Mouse (Mus musculus) ovary, postnatal 10 days (tissue): ENCODE results near the gene Gm47289.
A peak's percentile ranks its signal among the peaks of the same experiment; 100 is the strongest.

Experiments used
- DNase-seq: peaks from one replicate; pipeline ENCODE4 v3.0.0; 2022; ENCODE audit warnings: low spot score

The Gm47289 gene

DNA sequence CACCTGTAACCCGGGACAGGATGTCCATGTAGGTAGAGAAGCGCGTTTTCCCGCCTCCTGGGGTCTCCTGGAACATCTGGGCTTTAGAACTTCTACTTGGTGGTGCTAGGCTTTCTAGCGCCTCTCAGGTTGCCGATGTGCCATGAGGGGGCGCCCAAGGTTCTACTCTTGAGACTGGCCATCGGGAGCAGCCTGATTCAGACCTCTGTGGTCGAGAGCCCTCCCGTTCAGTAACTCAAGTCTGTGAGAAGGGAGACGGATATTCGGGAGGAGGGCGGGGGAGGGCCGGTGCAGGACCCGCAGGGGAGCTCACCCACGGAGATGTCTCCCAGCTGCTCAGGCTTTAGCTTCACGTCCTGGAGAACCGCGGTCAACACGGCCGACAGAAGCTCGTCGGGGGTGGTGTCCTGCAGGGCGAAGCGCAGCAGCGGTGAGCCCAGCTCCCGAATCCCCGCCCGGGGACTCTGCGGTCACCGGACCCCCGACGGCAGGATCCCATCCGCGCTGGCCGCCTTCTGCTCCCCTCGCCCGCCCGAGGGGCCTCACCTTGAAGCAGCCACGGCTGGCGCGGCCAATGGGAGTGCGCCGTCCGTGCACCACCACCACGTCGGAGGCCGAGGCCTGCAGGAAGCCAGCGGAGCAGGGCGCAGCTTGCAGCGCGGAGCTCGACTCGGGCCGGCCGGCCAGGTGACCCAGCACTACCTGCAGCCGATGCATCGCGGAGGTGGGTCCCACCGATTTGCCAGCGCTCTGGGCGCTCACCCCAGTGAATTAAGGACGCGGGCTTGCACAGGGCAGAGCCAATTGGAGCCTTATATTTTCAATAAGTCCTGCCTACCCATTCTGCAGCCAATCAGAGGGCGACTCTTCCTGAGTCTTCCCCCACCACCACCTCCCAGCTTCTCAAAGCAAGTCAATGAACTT is 2.4 kb upstream of the Gm47289 start, which contains the start of gene Acaa1b:
Gene Acaa1b, minus strand, starts transcription at position 816 of the 924 bp plus-strand sequence.
- peak; percentile 65 for DNase-seq

GRCm38 (mm10) chr9:119160689-119161088 is 1.7 kb downstream of the Gm47289 start:
- no peak for DNase-seq

DNA sequence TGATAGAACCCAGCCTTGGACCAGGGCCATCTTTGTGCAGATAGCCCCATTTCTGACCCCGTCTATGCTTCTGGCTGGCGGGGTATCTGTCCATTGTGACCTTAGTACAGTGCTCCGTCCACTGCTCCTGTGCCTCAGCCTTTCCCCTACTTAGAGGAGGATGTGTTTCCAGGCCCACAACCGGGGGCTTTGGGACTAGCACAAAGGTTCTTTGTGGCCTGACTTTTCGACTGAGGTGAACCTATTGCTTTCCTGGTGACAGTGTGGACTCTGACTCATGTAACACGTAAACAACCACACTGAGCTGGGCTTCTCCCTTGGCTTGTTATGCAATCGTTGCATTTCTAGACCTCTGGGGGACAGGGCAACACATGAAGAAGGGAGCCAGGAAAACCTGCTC is 5.8 kb downstream of the Gm47289 start:
- no peak for DNase-seq

DNA sequence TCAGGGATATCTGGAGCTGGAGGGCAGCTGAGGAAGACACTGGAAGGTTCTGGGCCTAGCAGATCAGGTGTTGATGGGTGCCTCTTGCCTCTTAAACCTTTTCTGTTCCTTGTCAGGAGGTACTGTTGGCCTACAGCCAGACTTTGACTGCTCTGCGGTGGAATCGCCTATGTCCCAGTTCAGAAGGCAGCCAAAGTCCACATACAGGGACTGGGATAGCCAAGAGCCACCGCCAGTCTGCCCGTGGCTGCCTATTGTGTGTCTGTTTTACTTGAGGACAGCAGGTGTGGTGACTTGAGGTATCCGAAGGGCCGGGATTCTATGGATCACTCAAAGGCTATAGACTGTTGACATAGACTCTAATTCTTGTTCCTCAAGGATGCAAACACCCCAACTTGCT is 6.6 kb downstream of the Gm47289 start:
- DNase-seq = no peak

DNA sequence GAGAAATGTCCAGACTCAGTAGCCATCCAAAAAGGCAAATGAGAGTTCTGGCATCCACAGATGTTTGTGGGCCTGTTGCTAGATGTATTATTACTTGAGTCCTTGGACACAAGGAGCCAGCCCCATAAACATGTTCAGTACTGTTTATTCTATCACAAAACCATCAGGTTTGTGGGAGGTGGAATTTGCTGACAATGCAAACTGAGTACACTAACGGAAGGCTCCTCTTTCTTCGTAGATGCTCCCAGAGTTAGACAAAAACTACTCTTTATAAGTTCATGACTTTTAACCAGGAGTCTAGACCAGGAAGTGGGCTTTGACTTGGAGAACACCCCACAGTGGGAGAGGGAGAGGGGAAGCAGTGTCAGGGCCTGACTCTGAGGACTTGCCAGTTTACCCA is 8.6 kb downstream of the Gm47289 start:
- DNase-seq = no peak

- DNase-seq = no peak
Observed at GRCm38 (mm10) chr9:119179292-119179691, 20.3 kb downstream of the Gm47289 start.

DNA sequence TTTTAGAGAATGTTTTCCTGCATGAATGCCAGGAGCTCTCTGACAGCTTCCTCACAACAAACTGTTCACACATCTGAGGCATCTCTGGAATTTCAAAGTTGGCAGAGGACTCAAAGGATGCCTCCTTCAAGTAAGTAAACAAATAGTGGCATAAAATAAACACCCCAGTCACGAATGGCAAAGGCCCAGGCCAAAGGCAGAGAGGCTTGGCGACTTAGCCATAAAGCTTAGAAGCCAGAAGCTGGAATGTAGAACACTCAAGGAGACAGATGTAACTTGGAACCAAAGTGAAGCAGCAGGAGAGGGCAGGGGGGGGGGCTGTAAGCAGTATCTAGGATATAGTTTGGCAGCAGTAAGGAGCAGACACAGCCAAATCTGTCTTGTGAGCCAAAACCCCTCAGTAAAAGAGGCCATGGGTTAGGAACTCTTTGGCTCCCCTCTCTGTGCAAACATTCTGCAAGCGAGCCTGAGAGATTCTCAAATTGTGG is 22.3 kb downstream of the Gm47289 start:
- DNase-seq = no peak

GRCm38 (mm10) chr9:119192202-119192990 is 33.4 kb downstream of the Gm47289 start:
- DNase-seq = no peak

GRCm38 (mm10) chr9:119199151-119199861 is 40.3 kb downstream of the Gm47289 start:
- DNase-seq = no peak

DNA sequence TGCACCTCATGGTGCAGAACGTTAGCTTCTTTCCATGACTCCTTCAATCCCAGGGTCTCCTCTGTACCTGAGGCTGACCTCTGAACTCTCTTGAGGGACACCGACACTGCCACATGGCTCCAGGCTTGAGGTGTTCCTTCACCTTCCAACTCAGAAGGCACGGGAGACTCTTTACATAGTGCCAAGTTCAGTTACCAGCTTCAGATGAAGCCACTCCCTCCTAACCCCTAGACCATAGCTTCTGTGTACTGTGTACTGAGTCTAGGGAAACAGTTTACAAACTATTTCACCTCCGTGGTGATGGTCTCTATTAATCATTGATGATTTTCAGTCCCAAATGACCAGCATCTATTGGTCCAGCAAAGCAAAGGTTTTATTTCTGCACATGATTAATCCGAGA is 42.7 kb downstream of the Gm47289 start:
- DNase-seq = no peak

- DNase-seq = no peak
Observed at GRCm38 (mm10) chr9:119203617-119204016, 44.7 kb downstream of the Gm47289 start.

DNA sequence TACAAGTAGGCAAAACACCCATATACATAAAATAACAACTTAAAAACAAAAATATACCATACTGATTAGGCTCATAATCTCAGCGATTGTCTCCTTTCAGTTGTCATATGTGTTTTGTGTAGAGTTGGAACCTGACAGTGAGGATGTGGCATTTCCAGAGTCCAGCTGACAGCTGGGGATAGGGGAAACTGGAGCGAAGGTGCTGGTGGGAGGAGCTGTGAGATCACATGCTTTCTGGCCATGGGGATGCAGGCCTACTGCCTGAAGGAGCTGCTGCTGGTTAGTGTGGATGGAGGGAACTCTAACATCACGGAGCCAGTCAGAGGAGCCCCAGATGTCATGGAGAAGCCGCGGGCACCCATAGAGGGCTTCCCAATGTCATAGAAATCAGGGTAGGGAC is 46.8 kb downstream of the Gm47289 start:
- DNase-seq = no peak

DNA sequence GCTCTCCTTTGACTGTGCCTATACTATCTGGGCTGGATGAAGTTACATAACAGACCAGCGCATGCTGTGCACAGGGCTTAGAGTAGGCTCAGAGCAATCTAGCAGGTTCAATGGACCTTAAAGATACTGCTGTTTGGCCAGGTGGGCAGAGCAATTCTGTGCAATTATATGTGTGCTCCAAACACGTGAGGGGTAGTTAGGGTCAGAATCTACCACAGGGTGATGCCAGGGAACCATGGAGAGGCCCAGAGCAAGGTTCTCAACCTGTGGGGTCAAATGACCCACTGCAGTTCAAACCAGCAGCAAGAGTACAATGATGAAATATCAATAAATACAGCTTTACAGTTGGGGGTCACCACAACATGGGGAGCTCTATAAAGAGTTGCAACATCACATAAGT is 47.7 kb downstream of the Gm47289 start:
- DNase-seq = no peak

- DNase-seq = no peak
Observed at GRCm38 (mm10) chr9:119207113-119207512, 48.2 kb downstream of the Gm47289 start.

- DNase-seq = no peak
Observed at GRCm38 (mm10) chr9:119208998-119209397, 50.0 kb downstream of the Gm47289 start, which contains the start of gene Slc22a13. Gene Slc22a13 (minus strand): TSS chr9:119209098.
